Mouse (Mus musculus) embryonic fibroblast, embryonic 13.5 days (primary cell): ENCODE data around the gene Sod2.

Experiments
- CTCF ChIP-seq: IDR thresholded peaks from 2 replicates; pipeline ENCODE4 v1.5.1; 2011; ENCODE audit warnings: mild to moderate bottlenecking, control low read depth, low read length, moderate library complexity, borderline replicate concordance; ENCODE audit not compliant: insufficient read depth
- POLR2A ChIP-seq: IDR thresholded peaks from 2 replicates; pipeline ENCODE4 v1.6.1; 2011; ENCODE audit warnings: low read depth, mild to moderate bottlenecking, control low read depth, low read length, moderate library complexity

DNA sequence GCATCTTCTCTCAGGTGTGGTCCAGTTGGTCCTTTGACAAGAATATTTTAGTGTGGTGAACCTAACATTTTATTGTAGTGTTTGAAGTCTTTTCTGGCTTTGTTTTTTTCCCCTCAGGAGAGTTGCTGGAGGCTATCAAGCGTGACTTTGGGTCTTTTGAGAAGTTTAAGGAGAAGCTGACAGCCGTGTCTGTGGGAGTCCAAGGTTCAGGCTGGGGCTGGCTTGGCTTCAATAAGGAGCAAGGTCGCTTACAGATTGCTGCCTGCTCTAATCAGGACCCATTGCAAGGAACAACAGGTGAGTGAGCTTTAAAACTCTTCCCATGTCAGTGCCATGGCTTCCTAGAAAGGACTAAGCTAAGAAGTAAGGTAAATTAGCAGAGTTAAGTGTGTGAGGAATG lies 6.7 kb downstream of the Sod2 start:
- TF ChIP-seq POLR2A (no peak), CTCF (no peak)
